Mouse (Mus musculus) embryonic facial prominence, embryonic 12.5 days (tissue): ENCODE results near the gene Marveld1. TPM values are rescaled to one million over a fixed set of nuclear protein-coding genes. Genes with fewer than 3 reads are reported as not detected.

Experiments used
- ATAC-seq: fragments of 200-750 bp; cut with Nextera tagmentation; 2 replicates; pipeline ENCODE4 v1.8.0; 2017; ENCODE audit not compliant: insufficient number of reproducible peaks, insufficient read depth, low FRiP score, low TSS enrichment
- H3K27ac ChIP-seq: fragments of 300-500 bp; sonication (generic); 2 replicates; pipeline ENCODE4 v1.5.1; 2016; ENCODE audit warnings: mild to moderate bottlenecking
- H3K27me3 ChIP-seq: fragments of 300-500 bp; sonication (generic); 2 replicates; pipeline ENCODE4 v1.6.1; 2016; ENCODE audit warnings: mild to moderate bottlenecking, moderate library complexity
- H3K36me3 ChIP-seq: fragments of 300-500 bp; sonication (generic); 2 replicates; pipeline ENCODE4 v1.6.1; 2016; ENCODE audit warnings: mild to moderate bottlenecking
- H3K4me1 ChIP-seq: fragments of 300-500 bp; sonication (generic); 2 replicates; pipeline ENCODE4 v1.6.1; 2016
- H3K4me2 ChIP-seq: fragments of 300-500 bp; sonication (generic); replicated peaks from 2 replicates; pipeline ENCODE4 v1.6.1; 2016; ENCODE audit warnings: mild to moderate bottlenecking, moderate library complexity
- H3K4me3 ChIP-seq: fragments of 300-500 bp; sonication (generic); 2 replicates; pipeline ENCODE4 v1.5.1; 2016; ENCODE audit warnings: mild to moderate bottlenecking
- H3K9ac ChIP-seq: fragments of 300-500 bp; sonication (generic); 2 replicates; pipeline ENCODE4 v1.6.1; 2016; ENCODE audit warnings: mild to moderate bottlenecking, moderate library complexity
- H3K9me3 ChIP-seq: fragments of 300-500 bp; sonication (generic); 2 replicates; pipeline ENCODE4 v1.6.1; 2016; ENCODE audit warnings: mild to moderate bottlenecking, moderate library complexity
- WGBS: fragments of 180-500 bp; shearing (Covaris S2); methylation state at CpG from one replicate; pipeline ENCODE4 v1.1.7; 2016; 5-methylcytosine and 5-hydroxymethylcytosine counted together
- polyA plus RNA-seq: library from polyadenylated mRNA; unstranded; fragments of >200 nt; fragmentation: Nextera tagmentation; extraction: Ambion mirVana; gene quantifications from 2 replicates; pipeline ENCODE4 v1.2.1, GENCODE M21; 2016

Gene Marveld1
- polyA plus RNA-seq: 10.8 and 16.8 TPM in 2 replicates

DNA sequence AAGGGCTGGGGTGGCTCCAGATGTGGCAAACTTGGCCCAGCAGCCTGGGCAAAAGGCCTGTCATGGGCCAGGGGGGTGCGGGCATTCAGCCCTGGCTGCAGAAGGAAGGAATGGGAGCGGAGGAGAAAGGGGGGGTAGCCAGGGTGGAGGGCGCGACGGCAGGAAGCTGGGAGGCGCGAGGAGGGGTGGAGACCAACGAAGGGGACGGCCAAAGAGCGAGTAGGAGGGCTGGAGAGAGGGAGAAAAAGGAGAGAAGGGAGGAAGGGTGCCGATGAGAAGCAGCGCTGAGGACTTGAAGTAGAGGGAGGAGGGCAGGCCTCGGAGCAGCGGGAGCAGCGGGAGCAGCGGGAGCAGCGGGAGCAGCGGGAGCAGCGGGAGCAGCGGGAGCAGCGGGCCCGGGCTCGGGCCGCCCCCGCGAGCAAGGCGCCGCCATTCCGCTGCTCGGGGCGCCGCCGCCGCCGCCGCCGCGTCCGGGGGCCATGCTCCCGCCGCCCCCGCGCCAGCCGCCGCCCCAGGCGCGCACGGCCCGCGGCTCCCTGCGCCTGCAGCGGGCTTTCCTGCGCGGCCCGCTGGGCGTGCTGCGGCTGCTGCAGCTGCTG lies at the start of gene Marveld1:
Marveld1 (plus strand) TSS at position 231 of the 599 bp plus-strand sequence.
- H3K27ac ChIP-seq: peak within 1 kb of the TSS; percentile 89
- peak within 1 kb of the TSS; percentile 77 for H3K4me3 ChIP-seq
- no peaks in the 10 kb centered on the region for H3K9me3 ChIP-seq
- WGBS: under 1% methylated on average over 28 of the region's 57 CpGs
- H3K9ac ChIP-seq: peak within 1 kb of the TSS; percentile 82
- peak; percentile 70 for ATAC-seq
- H3K36me3 ChIP-seq: 0 out of 2 replicates have a peak, but pooled peaks cover 11% of the 10 kb centered on the region
- H3K27me3 ChIP-seq: no peaks in the 10 kb centered on the region
- H3K4me2 ChIP-seq: peak within 1 kb of the TSS; percentile 81
- H3K4me1 ChIP-seq: peaks cover 32% of the 10 kb centered on the region

GRCm38 (mm10) chr19:42099406-42099805 lies 47.8 kb upstream of the Marveld1 start:
- ATAC-seq: no peak
- Histone ChIP-seq H3K4me3 (no peak overlapping the region), H3K4me1 (no peaks in the 10 kb centered on the region), H3K36me3 (peaks cover 28% of the 10 kb centered on the region), H3K4me2 (no peak overlapping the region), H3K27ac (no peak overlapping the region), H3K9me3 (no peaks in the 10 kb centered on the region), H3K27me3 (no peaks in the 10 kb centered on the region), H3K9ac (no peak overlapping the region)
- WGBS: 82% methylated on average over 3 of the region's 3 CpGs

- Histone ChIP-seq H3K4me2 (no peak overlapping the region), H3K9ac (no peak overlapping the region), H3K4me3 (no peak overlapping the region), H3K9me3 (no peaks in the 10 kb centered on the region), H3K27ac (no peak overlapping the region), H3K27me3 (no peaks in the 10 kb centered on the region), H3K36me3 (peaks cover 38% of the 10 kb centered on the region), H3K4me1 (no peaks in the 10 kb centered on the region)
- WGBS: 94% methylated on average over 9 of the region's 9 CpGs
- no peak for ATAC-seq
Observed at GRCm38 (mm10) chr19:42104681-42105080, 42.5 kb upstream of the Marveld1 start.

- no peak overlapping the region for H3K9ac ChIP-seq
- H3K4me3 ChIP-seq: no peak overlapping the region
- no peaks in the 10 kb centered on the region for H3K9me3 ChIP-seq
- no peak overlapping the region for H3K4me2 ChIP-seq
- no peak overlapping the region for H3K27ac ChIP-seq
- H3K36me3 ChIP-seq: peaks cover 67% of the 10 kb centered on the region
- 84% methylated on average over 4 of the region's 4 CpGs for WGBS
- H3K4me1 ChIP-seq: no peaks in the 10 kb centered on the region
- H3K27me3 ChIP-seq: no peaks in the 10 kb centered on the region
- ATAC-seq: no peak
Observed at GRCm38 (mm10) chr19:42115783-42116335, 31.3 kb upstream of the Marveld1 start.

- no peak overlapping the region for H3K4me3 ChIP-seq
- no peaks in the 10 kb centered on the region for H3K27me3 ChIP-seq
- H3K4me2 ChIP-seq: no peak overlapping the region
- no peak overlapping the region for H3K27ac ChIP-seq
- no peak for ATAC-seq
- no peak overlapping the region for H3K9ac ChIP-seq
- H3K9me3 ChIP-seq: no peaks in the 10 kb centered on the region
- no peaks in the 10 kb centered on the region for H3K4me1 ChIP-seq
- 95% methylated on average over 9 of the region's 9 CpGs for WGBS
- peaks cover 86% of the 10 kb centered on the region for H3K36me3 ChIP-seq
Observed at GRCm38 (mm10) chr19:42118142-42118541, 29.1 kb upstream of the Marveld1 start.

DNA sequence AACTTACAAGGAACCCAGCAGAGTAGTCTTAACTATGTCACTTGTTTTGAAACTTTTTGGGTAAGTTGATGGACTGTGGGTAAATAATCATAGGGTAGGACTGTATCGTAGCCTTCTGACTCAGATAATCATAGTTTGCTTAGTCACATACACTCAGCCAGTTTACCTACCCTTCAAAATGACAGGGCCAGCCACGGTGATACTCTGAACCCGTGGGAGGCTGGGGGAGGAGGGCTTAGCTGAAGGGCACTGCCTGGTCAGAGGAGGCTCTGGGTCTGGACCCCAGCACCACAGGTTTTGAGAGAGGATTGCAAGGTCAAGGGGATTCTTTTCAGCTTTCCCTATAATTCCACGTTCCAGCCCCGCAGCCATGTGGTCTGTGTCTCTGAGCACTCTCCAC lies 28.6 kb upstream of the Marveld1 start:
- H3K4me3 ChIP-seq: no peak overlapping the region
- ATAC-seq: no peak
- no peak overlapping the region for H3K27ac ChIP-seq
- H3K4me1 ChIP-seq: no peaks in the 10 kb centered on the region
- 87% methylated on average over 5 of the region's 5 CpGs for WGBS
- H3K9ac ChIP-seq: no peak overlapping the region
- no peaks in the 10 kb centered on the region for H3K27me3 ChIP-seq
- no peak overlapping the region for H3K4me2 ChIP-seq
- H3K9me3 ChIP-seq: no peaks in the 10 kb centered on the region
- H3K36me3 ChIP-seq: peaks cover 86% of the 10 kb centered on the region

DNA sequence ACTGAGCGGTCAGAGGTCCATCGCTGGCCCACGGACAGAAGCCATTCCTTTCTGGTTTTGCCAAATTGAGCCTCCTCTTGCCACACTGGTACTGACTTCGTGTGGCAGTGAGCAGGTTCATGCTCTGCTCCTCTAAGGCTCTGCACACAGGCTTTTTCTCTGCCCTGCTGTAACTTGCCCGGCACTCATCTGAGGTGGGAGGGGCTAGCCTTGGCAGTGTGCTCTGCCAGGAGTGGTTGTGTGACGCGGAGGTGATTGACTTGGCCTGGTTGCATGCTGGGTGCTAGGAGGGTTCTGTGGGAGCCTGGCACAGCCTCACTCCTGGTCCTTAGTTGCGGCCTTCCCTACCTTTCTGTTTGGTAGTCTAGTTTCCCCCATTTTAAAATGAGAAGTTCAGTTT lies 26.7 kb upstream of the Marveld1 start:
- ATAC-seq: no peak
- WGBS: 91% methylated on average over 8 of the region's 8 CpGs
- Histone ChIP-seq H3K4me1 (no peaks in the 10 kb centered on the region), H3K27me3 (no peaks in the 10 kb centered on the region), H3K36me3 (peaks cover 88% of the 10 kb centered on the region), H3K4me2 (no peak overlapping the region), H3K27ac (no peak overlapping the region), H3K9me3 (no peaks in the 10 kb centered on the region), H3K9ac (no peak overlapping the region), H3K4me3 (no peak overlapping the region)

DNA sequence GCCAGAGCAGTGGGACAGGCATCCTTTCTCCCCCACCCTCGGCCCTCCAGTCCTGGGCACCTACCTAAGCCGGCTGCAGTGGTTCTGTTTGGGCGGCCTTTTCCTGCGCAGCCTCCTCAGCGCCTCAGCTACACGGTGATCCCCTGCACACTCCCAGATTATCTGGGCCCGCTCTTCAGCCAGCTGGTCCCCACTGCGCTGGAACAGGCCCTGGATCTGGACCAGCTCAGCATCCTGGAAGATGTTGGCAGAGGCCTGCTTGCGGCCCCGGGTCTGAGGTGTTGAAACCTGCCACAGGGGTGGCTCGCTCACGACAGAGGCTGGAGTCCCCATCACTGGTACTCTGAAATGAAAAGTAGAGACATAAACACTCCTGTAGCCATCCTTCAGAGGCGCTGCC lies 22.5 kb upstream of the Marveld1 start:
- Histone ChIP-seq H3K4me2 (no peak overlapping the region), H3K4me1 (peaks cover 13% of the 10 kb centered on the region), H3K27me3 (no peaks in the 10 kb centered on the region), H3K4me3 (no peak overlapping the region), H3K27ac (no peak overlapping the region), H3K9ac (no peak overlapping the region), H3K36me3 (peaks cover 58% of the 10 kb centered on the region), H3K9me3 (no peaks in the 10 kb centered on the region)
- 87% methylated on average over 13 of the region's 13 CpGs for WGBS
- no peak for ATAC-seq

- no peaks in the 10 kb centered on the region for H3K27me3 ChIP-seq
- ATAC-seq: no peak
- no peak overlapping the region for H3K27ac ChIP-seq
- WGBS: 86% methylated on average over 11 of the region's 11 CpGs
- peaks cover 48% of the 10 kb centered on the region for H3K36me3 ChIP-seq
- no peak overlapping the region for H3K4me3 ChIP-seq
- no peaks in the 10 kb centered on the region for H3K9me3 ChIP-seq
- H3K9ac ChIP-seq: no peak overlapping the region
- H3K4me1 ChIP-seq: peaks cover 20% of the 10 kb centered on the region
- H3K4me2 ChIP-seq: no peak overlapping the region
Observed at GRCm38 (mm10) chr19:42125501-42126218, 21.5 kb upstream of the Marveld1 start.

- 87% methylated on average over 6 of the region's 6 CpGs for WGBS
- no peak overlapping the region for H3K9ac ChIP-seq
- no peak overlapping the region for H3K4me2 ChIP-seq
- H3K9me3 ChIP-seq: no peaks in the 10 kb centered on the region
- peaks cover 23% of the 10 kb centered on the region for H3K4me1 ChIP-seq
- H3K4me3 ChIP-seq: no peak overlapping the region
- peaks cover 43% of the 10 kb centered on the region for H3K36me3 ChIP-seq
- ATAC-seq: no peak
- H3K27ac ChIP-seq: no peak overlapping the region
- H3K27me3 ChIP-seq: no peaks in the 10 kb centered on the region
Observed at GRCm38 (mm10) chr19:42126219-42126605, 21.0 kb upstream of the Marveld1 start.

DNA sequence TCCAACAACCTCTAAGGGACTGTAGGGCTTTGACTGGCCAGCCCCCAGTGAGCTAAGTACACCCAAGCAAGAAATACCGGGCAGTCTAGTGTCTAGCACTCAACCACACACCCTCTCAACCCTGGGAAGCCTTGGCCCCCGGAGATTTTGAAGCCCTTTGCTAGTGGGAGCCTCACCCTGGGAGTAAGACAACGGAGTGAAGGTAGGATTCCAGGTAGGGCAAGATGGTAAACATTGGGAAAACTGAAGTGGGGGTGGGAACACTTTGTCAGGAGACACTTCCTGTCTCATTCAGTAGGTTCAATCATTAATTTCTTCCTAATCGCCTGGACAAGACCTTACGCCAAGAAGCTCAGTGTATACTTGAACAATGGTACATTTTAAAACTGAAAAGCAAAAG lies 20.2 kb upstream of the Marveld1 start:
- 88% methylated on average over 5 of the region's 5 CpGs for WGBS
- H3K4me2 ChIP-seq: no peak overlapping the region

More for the DNA sequence above, 20.2 kb upstream of the Marveld1 start:
- peaks cover 23% of the 10 kb centered on the region for H3K4me1 ChIP-seq
- no peak overlapping the region for H3K4me3 ChIP-seq
- no peaks in the 10 kb centered on the region for H3K27me3 ChIP-seq
- H3K9me3 ChIP-seq: no peaks in the 10 kb centered on the region
- no peak for ATAC-seq
- H3K27ac ChIP-seq: no peak overlapping the region
- no peak overlapping the region for H3K9ac ChIP-seq
- peaks cover 35% of the 10 kb centered on the region for H3K36me3 ChIP-seq
